Mouse (Mus musculus) urinary bladder, postnatal 36 days (tissue): ENCODE data around the gene Stim2.

ENCODE experiments used
- DNase-seq, 2 experiments: peaks; one replicate each; pipeline ENCODE4 v3.0.0; 2022; ENCODE audit warnings: low spot score in 2 of 2, mixed read lengths in 1 of 2

Gene Stim2

GRCm38 (mm10) chr5:53998146-53998742 is at the start of gene Stim2:
Gene Stim2 (plus strand): TSS chr5:53998499.
- peak; percentile 95 for DNase-seq

GRCm38 (mm10) chr5:53948606-53949266 is 49.6 kb upstream of the Stim2 start:
- peak in 1 of 2 experiments; percentile 49 for DNase-seq

GRCm38 (mm10) chr5:53950189-53950588 is 48.1 kb upstream of the Stim2 start:
- DNase-seq = no peak

GRCm38 (mm10) chr5:53953216-53953615 is 45.1 kb upstream of the Stim2 start:
- no peak for DNase-seq

- DNase-seq = no peak
Measured at GRCm38 (mm10) chr5:53953797-53954196, 44.5 kb upstream of the Stim2 start.

- DNase-seq = no peak
Measured at GRCm38 (mm10) chr5:53955966-53956365, 42.3 kb upstream of the Stim2 start.

- no peak for DNase-seq
Measured at GRCm38 (mm10) chr5:53956396-53957314, 41.6 kb upstream of the Stim2 start.

GRCm38 (mm10) chr5:53957348-53957747 is 41.0 kb upstream of the Stim2 start:
- DNase-seq = no peak

- no peak for DNase-seq
Measured at GRCm38 (mm10) chr5:53961229-53961628, 37.1 kb upstream of the Stim2 start.

- DNase-seq = no peak
Measured at GRCm38 (mm10) chr5:53961830-53962515, 36.3 kb upstream of the Stim2 start.

GRCm38 (mm10) chr5:53965656-53966055 is 32.6 kb upstream of the Stim2 start:
- DNase-seq = no peak

GRCm38 (mm10) chr5:53967560-53967959 is 30.7 kb upstream of the Stim2 start:
- DNase-seq = no peak

- DNase-seq = no peak
Measured at GRCm38 (mm10) chr5:53970178-53970577, 28.1 kb upstream of the Stim2 start.

GRCm38 (mm10) chr5:53971201-53971600 is 27.1 kb upstream of the Stim2 start:
- no peak for DNase-seq

GRCm38 (mm10) chr5:53972905-53973304 is 25.4 kb upstream of the Stim2 start:
- no peak for DNase-seq

- peak in 1 of 2 experiments; percentile 17 for DNase-seq
Measured at GRCm38 (mm10) chr5:53976497-53976896, 21.8 kb upstream of the Stim2 start.

- DNase-seq = no peak
Measured at GRCm38 (mm10) chr5:53977060-53977459, 21.2 kb upstream of the Stim2 start.

- no peak for DNase-seq
Measured at GRCm38 (mm10) chr5:53983358-53983757, 14.9 kb upstream of the Stim2 start.

GRCm38 (mm10) chr5:53985632-53986031 is 12.7 kb upstream of the Stim2 start:
- DNase-seq = no peak

GRCm38 (mm10) chr5:53987496-53987895 is 10.8 kb upstream of the Stim2 start:
- DNase-seq = no peak

GRCm38 (mm10) chr5:53988053-53988452 is 10.2 kb upstream of the Stim2 start:
- DNase-seq = no peak

- DNase-seq = no peak
Measured at GRCm38 (mm10) chr5:53992616-53993015, 5.7 kb upstream of the Stim2 start.
